Mouse (Mus musculus): ENCODE measurements around the gene Tex26. TPM values are rescaled to one million over a fixed set of nuclear protein-coding genes. Genes with fewer than 3 reads are reported as not detected.
A peak's percentile ranks its signal among the peaks of the same experiment; 100 is the strongest.

The Tex26 gene
- polyA plus RNA-seq, 1 experiment from 2014 or later, result 0.10 TPM

DNA sequence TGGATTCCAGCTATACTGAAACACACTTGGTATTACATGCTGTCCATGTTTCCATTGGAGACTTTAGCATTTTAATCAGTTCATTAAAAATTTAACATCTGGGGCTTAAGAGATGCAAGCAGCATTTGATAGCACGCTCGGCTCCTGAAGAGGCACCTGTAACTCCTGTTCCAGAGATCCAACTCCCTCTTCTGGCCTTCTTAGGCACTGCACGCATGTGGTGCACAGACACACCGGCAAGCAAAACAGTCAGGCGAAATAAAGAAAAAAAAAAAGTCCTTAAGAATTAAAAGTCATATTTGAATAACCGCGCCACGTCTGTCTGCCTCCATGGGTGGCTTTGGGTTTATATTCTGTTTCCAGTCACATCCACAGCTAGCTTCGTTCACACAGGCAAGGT is 34.7 kb downstream of the Tex26 start:
- 94% methylated on average over 9 of the region's 9 CpGs for WGBS
- Histone ChIP-seq H3K9ac (no peak overlapping the region), H3K4me3 (no peak overlapping the region), H3K9me3 (peaks cover 16% of the 10 kb centered on the region), H3K36me3 (no peaks in the 10 kb centered on the region), H3K27me3 (no peaks in the 10 kb centered on the region), H3K27ac (no peak overlapping the region), H3K4me1 (no peaks in the 10 kb centered on the region), H3K4me2 (replicated peaks) (no peak overlapping the region)
- ATAC-seq (ENCODE audit: low FRiP score, low read depth), result no peak

DNA sequence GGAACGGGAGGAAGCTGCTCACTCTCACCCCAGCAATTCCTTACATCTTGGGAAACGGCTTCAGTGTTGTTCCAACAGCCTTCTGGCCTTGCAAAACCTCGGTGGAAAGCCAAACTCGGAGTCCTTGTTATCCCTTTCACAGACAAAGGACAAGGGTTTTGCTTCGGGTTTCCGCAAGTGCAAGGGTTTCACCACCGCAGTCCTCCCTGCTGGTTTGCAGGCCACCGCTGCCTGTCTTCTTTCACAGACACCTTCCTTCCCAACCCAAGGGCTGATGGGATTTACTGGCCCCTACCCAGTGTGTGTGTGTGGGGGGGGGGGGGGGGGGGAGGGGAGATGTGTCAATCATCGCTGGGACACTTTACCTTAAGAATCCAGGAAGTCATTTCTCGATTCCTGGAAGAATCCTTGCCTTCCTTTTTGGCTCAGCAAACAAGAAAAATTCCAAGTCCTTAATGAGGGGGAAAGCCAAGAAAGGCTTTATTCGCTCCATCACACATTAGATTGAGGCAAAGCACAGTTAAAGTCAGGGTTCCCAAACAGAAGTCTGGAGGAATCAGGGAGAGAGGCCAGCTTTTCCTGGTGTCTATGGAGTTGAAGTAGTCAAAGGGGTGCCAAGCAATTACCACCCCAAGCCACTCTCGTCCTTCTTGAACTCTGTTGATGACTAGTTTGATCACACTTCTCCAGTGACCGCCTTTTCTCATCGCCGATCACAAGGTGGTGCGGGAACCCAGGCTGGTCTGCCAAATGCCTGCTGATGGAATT is 35.4 kb downstream of the Tex26 start:
- H3K27ac ChIP-seq, result no peak overlapping the region
- no peak overlapping the region for H3K4me2 ChIP-seq (replicated peaks)
- H3K9ac ChIP-seq, result no peak overlapping the region
- no peaks in the 10 kb centered on the region for H3K27me3 ChIP-seq
- no peaks in the 10 kb centered on the region for H3K36me3 ChIP-seq
- H3K4me1 ChIP-seq, result no peaks in the 10 kb centered on the region
- ATAC-seq (ENCODE audit: low FRiP score, low read depth), result no peak
- H3K9me3 ChIP-seq, result peaks cover 16% of the 10 kb centered on the region
- 86% methylated on average over 16 of the region's 16 CpGs for WGBS
- H3K4me3 ChIP-seq, result no peak overlapping the region

DNA sequence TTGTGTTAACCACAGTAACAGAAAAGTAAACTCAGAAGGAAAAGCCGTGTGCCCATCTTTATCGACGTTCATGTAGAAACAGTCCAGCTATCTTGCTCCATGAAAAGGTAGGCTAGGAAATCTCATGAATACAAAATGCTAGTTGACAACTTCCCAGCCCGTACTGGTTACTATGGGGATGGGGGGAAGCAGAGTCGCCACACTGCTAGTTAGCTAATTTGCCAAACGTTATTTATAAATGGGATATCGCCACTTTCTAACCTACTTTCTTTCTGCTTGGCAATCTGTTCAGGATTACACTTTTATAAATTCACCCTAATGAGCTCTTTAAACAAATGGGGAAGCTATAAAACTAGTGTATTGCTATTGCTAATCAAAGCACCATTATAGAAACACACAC is 42.5 kb downstream of the Tex26 start:
- Histone ChIP-seq H3K9ac (no peak overlapping the region), H3K4me3 (no peak overlapping the region)
- WGBS, result 78% methylated on average over 7 of the region's 7 CpGs

DNA sequence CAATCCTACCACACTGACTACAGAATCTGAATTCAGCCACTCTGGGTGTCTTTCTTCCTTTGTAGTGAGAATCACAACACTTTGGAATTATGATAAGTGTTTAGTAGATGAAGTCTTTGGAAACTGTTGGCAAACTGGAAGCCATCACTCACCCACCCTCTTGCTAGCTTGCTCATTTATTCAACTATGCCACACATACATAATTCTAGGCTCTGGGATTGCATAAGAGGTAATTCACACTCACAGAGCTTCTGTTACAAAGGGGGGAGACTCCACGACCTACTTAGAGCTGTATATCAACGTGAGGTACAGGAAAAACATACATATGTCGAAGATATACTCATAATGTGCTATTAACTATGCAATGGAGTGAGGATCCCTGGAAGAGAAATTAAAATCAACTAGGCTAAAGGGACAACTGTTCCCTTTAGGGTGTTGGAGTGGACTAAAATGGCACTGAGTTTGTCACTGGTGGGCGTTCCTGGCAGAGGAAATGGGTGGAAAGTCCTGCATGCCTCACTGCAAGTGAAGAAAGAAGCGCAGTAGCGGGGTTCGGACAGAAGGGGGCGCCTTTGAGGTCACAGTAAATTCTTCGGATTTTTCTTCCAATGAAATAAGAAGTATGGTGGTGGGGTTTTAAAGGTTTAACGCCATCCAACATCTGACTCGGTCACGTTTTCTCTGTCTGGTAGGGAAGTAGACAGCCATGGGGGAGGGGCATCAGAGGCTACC is 44.0 kb downstream of the Tex26 start:
- no peak overlapping the region for H3K27ac ChIP-seq
- H3K4me3 ChIP-seq, result no peak overlapping the region
- H3K9ac ChIP-seq, result no peak overlapping the region
- H3K36me3 ChIP-seq, result no peaks in the 10 kb centered on the region
- H3K4me1 ChIP-seq, result 0 out of 2 replicates have a peak, but pooled peaks cover 4% of the 10 kb centered on the region
- ATAC-seq (ENCODE audit: low FRiP score, low read depth), result no peak
- H3K27me3 ChIP-seq, result no peaks in the 10 kb centered on the region
- 66% methylated on average over 12 of the region's 12 CpGs for WGBS
- H3K9me3 ChIP-seq, result peaks cover 4% of the 10 kb centered on the region; the same call in 1 of the 2 replicates
- no peak overlapping the region for H3K4me2 ChIP-seq (replicated peaks)

More for the DNA sequence above, 42.5 kb downstream of the Tex26 start:
- no peaks in the 10 kb centered on the region for H3K4me1 ChIP-seq
- peaks cover 10% of the 10 kb centered on the region; the same call in 1 of the 2 replicates for H3K9me3 ChIP-seq
- ATAC-seq (ENCODE audit: low FRiP score, low read depth), result no peak
- H3K36me3 ChIP-seq, result no peaks in the 10 kb centered on the region
- no peak overlapping the region for H3K27ac ChIP-seq
- H3K27me3 ChIP-seq, result no peaks in the 10 kb centered on the region
- no peak overlapping the region for H3K4me2 ChIP-seq (replicated peaks)

DNA sequence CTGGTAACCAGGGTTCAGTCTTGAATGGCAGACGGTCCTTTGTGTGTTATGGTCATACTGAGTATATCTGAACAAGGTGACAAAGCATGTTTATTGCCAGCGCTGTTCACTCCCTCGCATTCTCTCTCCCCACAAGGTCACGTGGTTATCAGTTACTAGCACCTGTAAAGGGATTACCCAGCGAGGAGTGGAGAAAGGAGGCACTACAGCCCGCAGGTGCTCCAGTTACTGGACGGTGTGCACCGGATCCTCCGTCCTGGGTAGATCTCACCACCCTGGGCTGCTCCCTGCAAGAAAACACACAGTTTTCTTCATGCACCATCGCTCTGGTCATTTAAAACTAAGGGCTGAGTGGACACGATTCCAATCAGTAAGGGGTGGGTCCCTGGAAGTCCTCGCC is 44.8 kb downstream of the Tex26 start:
- H3K4me3 ChIP-seq, result no peak overlapping the region
- ATAC-seq (ENCODE audit: low FRiP score, low read depth), result no peak
- H3K27ac ChIP-seq, result no peak overlapping the region
- peaks cover 11% of the 10 kb centered on the region for H3K4me1 ChIP-seq
- no peaks in the 10 kb centered on the region for H3K27me3 ChIP-seq
- WGBS, result 84% methylated on average over 12 of the region's 12 CpGs
- H3K36me3 ChIP-seq, result no peaks in the 10 kb centered on the region
- no peak overlapping the region for H3K4me2 ChIP-seq (replicated peaks)
- peaks cover 4% of the 10 kb centered on the region; the same call in 1 of the 2 replicates for H3K9me3 ChIP-seq
- no peak overlapping the region for H3K9ac ChIP-seq

DNA sequence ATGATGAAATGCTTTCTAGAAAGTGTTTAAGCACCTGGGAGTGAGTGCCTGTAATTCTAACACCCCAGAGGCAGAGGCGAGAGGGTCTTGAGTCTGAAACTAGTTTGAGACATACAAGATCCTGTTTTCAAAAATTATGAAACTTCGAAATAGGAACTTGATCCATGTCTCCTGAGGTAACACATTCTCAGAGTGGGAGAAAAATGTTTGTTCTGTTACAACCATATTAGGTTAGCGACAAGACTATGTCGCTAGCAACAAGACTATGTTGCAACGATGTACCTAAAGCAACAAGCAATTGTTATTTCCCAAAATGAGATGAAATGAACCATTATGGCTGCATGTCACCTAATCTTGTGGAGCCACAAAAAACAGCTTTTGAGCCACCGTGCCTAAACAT is 46.0 kb downstream of the Tex26 start:
- H3K4me3 ChIP-seq, result no peak overlapping the region
- no peak for ATAC-seq (ENCODE audit: low FRiP score, low read depth)
- H3K27ac ChIP-seq, result no peak overlapping the region
- H3K9me3 ChIP-seq, result peaks cover 4% of the 10 kb centered on the region; the same call in 1 of the 2 replicates
- WGBS, result 85% methylated on average over 6 of the region's 6 CpGs
- peaks cover 12% of the 10 kb centered on the region for H3K4me1 ChIP-seq
- no peaks in the 10 kb centered on the region for H3K27me3 ChIP-seq
- H3K36me3 ChIP-seq, result no peaks in the 10 kb centered on the region
- H3K9ac ChIP-seq, result no peak overlapping the region
- H3K4me2 ChIP-seq (replicated peaks), result no peak overlapping the region

DNA sequence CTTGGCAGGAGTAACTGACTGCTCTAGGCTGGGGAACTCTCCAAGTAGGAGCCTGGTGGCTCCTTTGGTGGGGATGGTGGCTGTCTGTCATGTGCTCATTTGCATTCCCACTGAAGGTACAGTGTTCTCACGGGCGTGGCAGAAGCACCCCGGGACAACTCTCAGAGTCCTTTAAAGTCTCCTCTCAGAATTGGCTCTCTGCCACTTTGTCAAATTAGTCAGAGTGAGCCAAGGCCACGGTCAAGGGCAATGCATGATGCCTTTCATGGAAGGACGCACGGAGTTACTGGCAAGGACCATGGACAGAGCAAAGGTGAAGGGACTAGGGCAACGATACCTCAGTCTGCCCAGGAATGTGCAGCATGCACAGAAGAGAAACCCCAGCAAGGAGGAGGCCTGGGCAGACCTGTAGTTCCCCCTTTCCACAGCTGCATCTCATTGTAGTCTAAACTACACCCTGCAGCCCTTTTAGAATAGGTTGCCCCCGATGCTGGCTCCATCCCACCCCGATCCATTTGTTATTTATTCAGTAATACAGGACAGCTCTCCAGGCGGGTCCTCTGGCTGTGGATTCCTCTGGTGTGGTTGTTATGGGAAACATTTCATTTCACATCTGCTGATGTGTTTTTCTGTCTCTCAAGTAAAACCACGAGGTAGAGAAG is 49.0 kb downstream of the Tex26 start:
- H3K36me3 ChIP-seq, result no peaks in the 10 kb centered on the region
- 34% methylated on average over 11 of the region's 11 CpGs for WGBS
- no peak overlapping the region for H3K4me2 ChIP-seq (replicated peaks)
- no peaks in the 10 kb centered on the region for H3K27me3 ChIP-seq
- H3K9me3 ChIP-seq, result no peaks in the 10 kb centered on the region
- H3K9ac ChIP-seq, result no peak overlapping the region
- peaks cover 12% of the 10 kb centered on the region for H3K4me1 ChIP-seq
- no peak for ATAC-seq (ENCODE audit: low FRiP score, low read depth)
- no peak overlapping the region for H3K4me3 ChIP-seq
- no peak overlapping the region for H3K27ac ChIP-seq

DNA sequence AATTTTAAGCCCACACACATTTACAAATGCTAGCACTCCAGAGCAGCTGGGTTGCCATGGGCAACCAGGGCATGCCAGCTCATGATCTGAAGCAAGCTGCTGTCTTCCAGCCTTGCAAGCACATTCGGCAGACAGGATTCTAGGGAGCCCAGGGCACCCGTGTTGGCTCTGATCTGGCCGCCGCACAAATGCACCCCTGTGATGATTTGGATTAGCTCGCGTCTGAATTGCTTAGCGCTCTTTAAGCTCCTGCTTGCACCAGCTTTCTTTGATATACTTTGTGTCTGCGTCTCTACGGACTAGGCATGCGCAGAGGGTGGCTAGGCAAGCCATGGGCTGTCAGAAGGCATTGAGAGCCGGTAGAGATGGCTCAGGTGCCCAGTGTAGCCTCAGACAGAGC is 49.7 kb downstream of the Tex26 start:
- no peaks in the 10 kb centered on the region for H3K36me3 ChIP-seq
- no peak overlapping the region for H3K4me3 ChIP-seq
- H3K9ac ChIP-seq, result no peak overlapping the region
- 0 out of 2 replicates have a peak overlapping the region, but pooled peaks have one; percentile 1 for H3K4me2 ChIP-seq (replicated peaks)
- H3K27me3 ChIP-seq, result no peaks in the 10 kb centered on the region
- peaks cover 12% of the 10 kb centered on the region for H3K4me1 ChIP-seq
- H3K9me3 ChIP-seq, result no peaks in the 10 kb centered on the region
- no peak overlapping the region for H3K27ac ChIP-seq
- ATAC-seq (ENCODE audit: low FRiP score, low read depth), result no peak
- 68% methylated on average over 11 of the region's 11 CpGs for WGBS

DNA sequence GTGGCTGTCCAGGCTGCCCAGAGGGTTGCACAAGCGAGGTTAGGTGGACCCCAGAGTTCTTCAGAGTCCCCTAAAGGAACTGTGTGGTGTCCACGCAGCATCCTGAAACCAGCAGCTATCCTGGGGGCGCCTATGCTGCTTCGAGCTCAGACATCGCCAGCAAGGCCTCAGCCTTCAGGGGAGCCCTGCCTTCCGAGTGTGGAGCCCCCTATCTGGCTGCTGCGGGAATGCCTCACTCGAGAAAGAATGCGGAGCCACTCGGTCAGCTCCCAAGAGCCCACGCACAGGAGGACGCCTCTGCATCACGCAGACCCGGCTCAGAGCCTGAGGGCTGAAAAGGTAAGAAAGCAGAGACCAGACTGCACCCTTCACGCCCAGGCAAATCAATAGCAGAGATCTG is 50.8 kb downstream of the Tex26 start:
- Histone ChIP-seq H3K36me3 (no peaks in the 10 kb centered on the region), H3K4me1 (peaks cover 12% of the 10 kb centered on the region), H3K4me3 (no peak overlapping the region), H3K4me2 (replicated peaks) (no peak overlapping the region), H3K27me3 (no peaks in the 10 kb centered on the region), H3K9ac (no peak overlapping the region), H3K9me3 (no peaks in the 10 kb centered on the region), H3K27ac (no peak overlapping the region)
- WGBS, result 61% methylated on average over 15 of the region's 15 CpGs
- no peak for ATAC-seq (ENCODE audit: low FRiP score, low read depth)

DNA sequence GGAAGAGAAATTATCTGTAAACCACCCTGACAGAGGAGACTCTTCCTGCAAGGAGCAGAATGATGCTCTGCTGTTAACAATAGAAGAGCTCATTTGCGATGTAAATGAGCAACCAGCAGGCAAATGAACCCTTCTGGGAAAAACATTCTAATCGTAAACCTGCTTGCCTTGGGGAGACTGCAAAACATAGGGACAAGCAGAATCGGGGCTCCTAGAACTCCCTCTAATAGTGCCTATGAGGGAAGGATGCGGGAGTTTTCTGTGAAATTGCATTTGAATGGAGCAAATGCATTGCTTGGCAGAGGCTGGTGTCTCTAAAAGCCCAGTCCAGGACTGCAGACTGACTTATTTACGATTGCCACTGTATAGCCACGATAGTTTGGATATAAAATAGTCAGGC is 56.2 kb downstream of the Tex26 start:
- Histone ChIP-seq H3K4me3 (no peak overlapping the region), H3K27me3 (no peaks in the 10 kb centered on the region), H3K36me3 (no peaks in the 10 kb centered on the region), H3K9me3 (no peaks in the 10 kb centered on the region), H3K9ac (no peak overlapping the region), H3K4me2 (replicated peaks) (no peak overlapping the region), H3K27ac (no peak overlapping the region), H3K4me1 (0 out of 2 replicates have a peak, but pooled peaks cover 3% of the 10 kb centered on the region)
- ATAC-seq (ENCODE audit: low FRiP score, low read depth), result no peak
- WGBS, result 36% methylated on average over 6 of the region's 6 CpGs

DNA sequence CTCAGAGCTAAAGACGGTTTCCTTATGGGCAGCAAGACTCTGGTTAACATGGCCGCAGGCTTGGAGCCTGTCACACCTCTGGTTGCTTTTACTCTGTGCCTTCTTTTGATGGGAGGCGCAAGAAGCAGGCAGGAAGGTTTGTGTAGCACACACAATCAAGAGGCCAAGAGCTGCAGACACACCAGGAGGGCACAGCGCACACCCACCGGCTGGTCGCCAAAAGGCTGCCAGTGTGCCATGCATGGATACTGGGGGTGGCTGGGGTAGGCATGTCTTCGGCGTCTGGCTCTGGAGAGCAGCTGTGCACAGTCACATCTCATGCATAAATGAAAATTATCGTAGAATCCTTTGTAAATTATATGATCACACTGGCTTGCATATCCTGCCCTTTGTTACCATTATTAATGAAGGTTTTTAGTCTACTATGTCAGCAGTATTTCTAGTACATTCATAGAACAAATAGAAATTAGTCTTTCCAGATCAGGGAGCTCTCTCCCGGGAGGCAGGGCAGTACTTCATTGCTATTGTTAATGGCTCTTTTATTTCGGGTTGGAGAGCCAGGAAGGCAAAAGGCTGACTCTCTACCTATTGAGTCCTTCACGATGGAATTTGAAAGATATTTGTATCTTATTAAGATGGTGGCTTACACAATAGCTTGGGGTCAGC is 57.1 kb downstream of the Tex26 start:
- H3K9me3 ChIP-seq, result no peaks in the 10 kb centered on the region
- no peak overlapping the region for H3K4me2 ChIP-seq (replicated peaks)
- H3K27ac ChIP-seq, result no peak overlapping the region
- H3K27me3 ChIP-seq, result no peaks in the 10 kb centered on the region
- H3K4me1 ChIP-seq, result 0 out of 2 replicates have a peak, but pooled peaks cover 3% of the 10 kb centered on the region
- 65% methylated on average over 12 of the region's 12 CpGs for WGBS
- H3K36me3 ChIP-seq, result no peaks in the 10 kb centered on the region
- no peak overlapping the region for H3K9ac ChIP-seq
- ATAC-seq (ENCODE audit: low FRiP score, low read depth), result no peak
- H3K4me3 ChIP-seq, result no peak overlapping the region

DNA sequence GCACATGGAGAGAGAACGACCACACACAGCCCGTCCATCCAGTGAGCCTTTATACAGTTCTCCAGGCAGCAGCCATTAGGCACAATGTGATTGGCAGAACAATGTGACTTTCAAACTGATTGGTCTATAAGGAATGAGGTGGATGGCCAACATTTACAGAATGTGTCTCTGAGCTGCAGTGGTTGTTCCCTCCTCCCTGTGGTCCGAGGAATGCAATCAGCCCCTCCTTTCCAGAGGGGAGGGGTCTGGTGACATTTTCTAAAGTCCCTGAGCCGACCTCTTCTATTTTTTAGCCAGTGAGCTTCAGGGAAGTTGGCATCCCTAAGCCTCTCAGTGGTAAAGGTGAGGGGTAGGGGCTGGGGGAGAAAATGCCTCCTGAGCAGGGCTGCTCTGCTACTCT is 60.5 kb downstream of the Tex26 start:
- H3K36me3 ChIP-seq, result no peaks in the 10 kb centered on the region
- no peak overlapping the region for H3K27ac ChIP-seq
- ATAC-seq (ENCODE audit: low FRiP score, low read depth), result no peak
- H3K4me3 ChIP-seq, result no peak overlapping the region
- H3K9me3 ChIP-seq, result no peaks in the 10 kb centered on the region
- H3K9ac ChIP-seq, result no peak overlapping the region
- WGBS, result 53% methylated on average over 4 of the region's 4 CpGs
- 0 out of 2 replicates have a peak, but pooled peaks cover 3% of the 10 kb centered on the region for H3K4me1 ChIP-seq
- no peaks in the 10 kb centered on the region for H3K27me3 ChIP-seq
- no peak overlapping the region for H3K4me2 ChIP-seq (replicated peaks)
